Mouse (Mus musculus) heart, embryonic 15.5 days (tissue): Measurements from ENCODE around the gene Serpini1. TPM values are rescaled to one million over a fixed set of nuclear protein-coding genes. Genes with fewer than 3 reads are reported as not detected.

ENCODE experiments used
- ATAC-seq: fragments of 200-750 bp; cut with Nextera tagmentation; replicated peaks from 2 replicates; pipeline ENCODE4 v1.8.0; 2017; ENCODE audit warnings: low read depth, moderate TSS enrichment; ENCODE audit not compliant: insufficient number of reproducible peaks, insufficient read depth, low FRiP score
- H3K27ac ChIP-seq: fragments of 300-500 bp; sonication (generic); 2 replicates; pipeline ENCODE4 v1.5.1; 2015; ENCODE audit warnings: mild to moderate bottlenecking, inconsistent platforms
- H3K27me3 ChIP-seq: fragments of 300-500 bp; sonication (generic); 2 replicates; pipeline ENCODE4 v1.6.1; 2015; ENCODE audit warnings: inconsistent platforms
- H3K36me3 ChIP-seq: fragments of 300-500 bp; sonication (generic); 2 replicates; pipeline ENCODE4 v1.6.1; 2015; ENCODE audit warnings: mild to moderate bottlenecking, inconsistent platforms
- H3K4me1 ChIP-seq: fragments of 300-500 bp; sonication (generic); replicated peaks from 2 replicates; pipeline ENCODE4 v1.6.1; 2015; ENCODE audit warnings: inconsistent platforms
- H3K4me2 ChIP-seq: fragments of 300-500 bp; sonication (generic); 2 replicates; pipeline ENCODE4 v1.6.1; 2015; ENCODE audit warnings: inconsistent platforms, mild to moderate bottlenecking, moderate library complexity
- H3K4me3 ChIP-seq: fragments of 300-500 bp; sonication (generic); 2 replicates; pipeline ENCODE4 v1.5.1; 2015; ENCODE audit warnings: mild to moderate bottlenecking, inconsistent platforms
- H3K9ac ChIP-seq: fragments of 300-500 bp; sonication (generic); 2 replicates; pipeline ENCODE4 v1.6.1; 2015; ENCODE audit warnings: mild to moderate bottlenecking, inconsistent platforms
- H3K9me3 ChIP-seq: fragments of 300-500 bp; sonication (generic); replicated peaks from 2 replicates; pipeline ENCODE4 v1.6.1; 2016; ENCODE audit warnings: inconsistent platforms
- WGBS: fragments of 180-500 bp; shearing (Covaris S2); methylation state at CpG from one replicate; pipeline ENCODE4 v1.1.7; 2015; ENCODE audit warnings: mixed read lengths; 5-methylcytosine and 5-hydroxymethylcytosine counted together
- polyA plus RNA-seq: library from polyadenylated mRNA; unstranded; fragments of >200 nt; fragmentation: Nextera tagmentation; extraction: Ambion mirVana; gene quantifications from 2 replicates; pipeline ENCODE4 v1.2.1, GENCODE M21; 2015

Gene Serpini1
- polyA plus RNA-seq: 2.9 and 4.0 TPM in 2 replicates

DNA sequence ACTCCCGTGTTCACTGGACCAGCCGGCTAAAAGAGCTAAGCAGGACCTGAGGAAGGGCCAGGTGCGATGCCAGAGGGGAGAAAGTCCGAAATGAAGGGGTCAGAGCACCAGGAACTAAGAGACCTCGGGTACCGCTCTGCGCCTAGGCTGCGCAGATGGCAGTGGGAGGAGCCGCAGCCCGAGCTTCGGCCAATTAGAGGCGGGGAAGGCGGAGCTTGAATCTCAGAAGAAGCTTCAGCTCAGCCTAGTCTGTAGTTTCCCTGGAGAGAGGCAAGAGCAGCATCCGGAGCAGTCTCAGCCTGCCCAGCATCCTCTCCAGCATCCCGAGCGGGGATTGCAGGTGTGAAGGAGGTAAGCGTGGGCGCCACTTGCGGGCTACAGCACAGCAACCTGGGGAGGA lies at the start of gene Serpini1:
TSS of gene Serpini1 (plus strand) at position 256 of the 400 bp plus-strand sequence.
- Histone ChIP-seq H3K9me3 (no peaks in the 10 kb centered on the region), H3K4me3 (peak within 1 kb of the TSS; percentile 87), H3K4me2 (peak within 1 kb of the TSS; percentile 70), H3K27me3 (no peaks in the 10 kb centered on the region), H3K9ac (peak within 1 kb of the TSS; percentile 92), H3K4me1 (peaks cover 10% of the 10 kb centered on the region), H3K27ac (peak within 1 kb of the TSS; percentile 82), H3K36me3 (no peaks in the 10 kb centered on the region)
- WGBS: under 1% methylated on average over 19 of the region's 19 CpGs
- peak; percentile 89 for ATAC-seq

DNA sequence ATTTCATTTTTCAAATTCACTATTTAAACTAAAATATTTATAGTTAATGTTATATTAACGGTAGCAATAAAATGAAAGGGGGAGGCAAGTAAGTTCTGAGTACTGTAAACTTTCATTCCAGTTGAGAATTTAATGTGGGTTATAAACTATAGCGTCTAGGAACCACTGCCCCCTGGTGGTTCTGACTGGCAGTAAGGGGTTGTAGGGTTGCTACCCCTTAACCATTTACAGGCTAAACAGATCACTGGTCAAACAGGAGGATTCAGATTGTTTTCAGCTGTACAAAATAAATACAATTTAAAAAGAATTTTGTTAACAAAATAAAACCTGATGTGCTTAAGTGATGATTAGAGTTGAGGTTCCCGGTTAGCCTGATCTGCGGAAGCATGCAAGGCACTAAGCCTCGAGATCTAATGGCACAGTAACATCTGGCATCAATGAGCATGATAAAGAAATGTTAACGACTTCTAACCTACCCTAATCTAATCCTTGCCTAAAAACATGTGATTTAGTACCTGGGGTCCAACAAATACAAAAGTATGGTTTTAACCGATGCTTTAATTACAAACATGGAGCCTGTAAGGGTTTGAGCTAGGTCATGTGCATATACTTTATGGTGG lies 39.6 kb upstream of the Serpini1 start:
- no peak overlapping the region for H3K9ac ChIP-seq
- H3K27ac ChIP-seq: no peak overlapping the region
- peaks cover 29% of the 10 kb centered on the region for H3K36me3 ChIP-seq
- peaks cover 1% of the 10 kb centered on the region; the same call in 1 of the 2 replicates for H3K4me1 ChIP-seq
- H3K27me3 ChIP-seq: no peaks in the 10 kb centered on the region
- H3K4me2 ChIP-seq: no peak overlapping the region
- ATAC-seq: no peak
- WGBS: 75% methylated on average over 7 of the region's 7 CpGs
- no peaks in the 10 kb centered on the region for H3K9me3 ChIP-seq
- H3K4me3 ChIP-seq: no peak overlapping the region

DNA sequence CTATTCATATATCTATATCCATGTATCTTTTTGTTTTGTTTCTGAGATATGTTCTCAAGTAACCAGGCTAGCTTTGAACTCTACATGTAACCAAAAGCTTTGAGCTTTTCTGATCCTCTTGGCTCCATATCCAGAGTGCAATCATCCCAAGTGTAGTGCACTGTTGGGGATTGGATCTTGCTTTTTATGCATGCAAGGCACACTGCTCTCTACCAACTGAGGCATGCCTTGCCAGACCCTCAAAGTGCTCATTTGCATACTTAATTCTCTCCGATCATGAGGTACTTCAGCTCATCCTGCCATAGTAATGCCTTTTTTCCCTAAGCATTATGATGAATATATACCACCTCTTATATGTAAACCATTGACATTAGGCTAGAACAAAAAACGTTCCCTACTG lies 36.0 kb upstream of the Serpini1 start:
- no peaks in the 10 kb centered on the region for H3K27me3 ChIP-seq
- H3K4me3 ChIP-seq: no peak overlapping the region
- ATAC-seq: no peak
- 88% methylated on average over 2 of the region's 2 CpGs for WGBS
- peaks cover 24% of the 10 kb centered on the region for H3K36me3 ChIP-seq
- no peak overlapping the region for H3K9ac ChIP-seq
- H3K9me3 ChIP-seq: no peaks in the 10 kb centered on the region
- peaks cover 4% of the 10 kb centered on the region; the same call in 1 of the 2 replicates for H3K4me1 ChIP-seq
- H3K4me2 ChIP-seq: no peak overlapping the region
- no peak overlapping the region for H3K27ac ChIP-seq

DNA sequence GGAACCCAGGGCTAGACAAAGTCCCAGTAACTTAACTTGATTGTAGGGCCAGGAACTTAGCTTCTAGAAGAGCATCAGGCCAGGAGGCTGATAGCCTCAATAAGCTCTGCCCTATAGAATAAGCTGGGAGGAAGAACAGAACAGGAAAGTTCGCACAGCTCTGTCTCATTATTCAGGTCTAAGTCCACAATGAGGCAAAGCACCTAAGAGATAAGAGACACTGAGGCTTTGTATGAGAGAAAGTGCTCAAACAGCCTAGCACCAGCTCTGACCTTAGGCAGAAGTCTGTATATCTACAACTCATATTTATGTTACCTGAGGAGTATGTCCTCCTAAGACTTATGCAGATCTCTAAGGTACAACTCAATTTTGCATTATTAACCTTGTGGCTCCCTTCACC lies 34.8 kb upstream of the Serpini1 start:
- Histone ChIP-seq H3K27ac (no peak overlapping the region), H3K27me3 (no peaks in the 10 kb centered on the region), H3K4me2 (no peak overlapping the region), H3K9ac (no peak overlapping the region), H3K9me3 (no peaks in the 10 kb centered on the region), H3K36me3 (peaks cover 28% of the 10 kb centered on the region), H3K4me3 (no peak overlapping the region), H3K4me1 (peaks cover 4% of the 10 kb centered on the region; the same call in 1 of the 2 replicates)
- ATAC-seq: no peak
- WGBS: 73% methylated on average over 1 of the region's 1 CpGs

DNA sequence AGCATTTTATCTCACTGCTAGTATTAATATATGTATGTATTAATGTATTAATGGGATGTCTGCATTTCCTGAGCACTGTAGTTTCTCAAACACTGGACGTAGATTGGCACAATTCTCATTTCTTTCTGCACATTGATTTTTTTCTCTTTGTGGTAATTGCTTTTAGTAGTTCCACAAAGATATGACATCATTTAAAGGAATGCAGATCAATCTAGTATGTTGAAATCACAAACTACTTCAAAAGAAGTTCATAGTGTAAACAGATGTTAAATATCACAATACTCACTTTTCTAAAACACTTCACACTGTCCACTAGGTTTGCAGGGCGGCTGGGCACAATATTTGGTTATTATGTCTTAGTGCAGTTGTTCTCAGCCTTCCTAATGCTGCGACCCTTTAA lies 26.3 kb upstream of the Serpini1 start:
- H3K27me3 ChIP-seq: no peaks in the 10 kb centered on the region
- H3K27ac ChIP-seq: no peak overlapping the region
- no peak overlapping the region for H3K4me3 ChIP-seq
- H3K4me2 ChIP-seq: no peak overlapping the region
- H3K4me1 ChIP-seq: no peaks in the 10 kb centered on the region
- no peak for ATAC-seq
- 88% methylated on average over 3 of the region's 3 CpGs for WGBS
- peaks cover 5% of the 10 kb centered on the region for H3K36me3 ChIP-seq
- H3K9me3 ChIP-seq: no peaks in the 10 kb centered on the region
- H3K9ac ChIP-seq: no peak overlapping the region

DNA sequence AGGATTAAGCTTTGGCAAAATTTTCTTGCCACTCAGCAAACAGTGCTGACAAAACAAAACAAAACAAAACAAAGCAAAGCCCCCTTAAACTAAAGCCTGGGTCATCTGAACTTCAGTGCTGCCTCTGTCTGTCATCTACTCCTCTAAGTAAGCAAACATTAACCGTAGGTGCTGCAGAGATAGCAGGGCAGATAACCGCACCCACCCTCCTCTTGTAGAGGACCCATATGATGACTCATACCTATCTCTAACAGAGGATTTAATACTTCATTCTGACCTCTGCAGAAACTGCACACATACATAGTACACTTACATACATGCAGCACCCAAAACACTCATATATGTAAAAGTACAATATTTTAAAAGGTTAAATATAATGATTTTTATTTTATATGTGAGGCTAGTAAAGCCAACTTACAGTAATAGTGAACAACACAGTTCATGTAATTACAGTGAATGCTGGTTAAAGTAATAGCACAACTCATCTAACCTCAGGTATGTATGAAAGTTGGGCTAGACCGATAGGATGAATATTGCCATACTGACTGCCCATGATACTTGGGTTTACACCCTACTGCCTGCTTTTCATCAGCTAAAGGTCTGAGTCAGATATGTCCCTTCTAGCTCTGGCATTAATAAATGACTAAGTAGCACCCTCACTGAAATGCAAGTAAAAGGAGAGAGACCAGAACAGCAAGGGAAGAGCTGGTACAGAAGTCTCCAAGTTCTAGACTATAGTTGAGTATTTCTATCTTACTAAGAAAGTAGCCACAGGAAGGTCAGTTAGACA lies 23.1 kb upstream of the Serpini1 start:
- H3K4me1 ChIP-seq: no peaks in the 10 kb centered on the region
- H3K9me3 ChIP-seq: no peaks in the 10 kb centered on the region
- H3K4me2 ChIP-seq: no peak overlapping the region
- no peaks in the 10 kb centered on the region for H3K27me3 ChIP-seq
- H3K36me3 ChIP-seq: peaks cover 7% of the 10 kb centered on the region
- WGBS: 55% methylated on average over 3 of the region's 3 CpGs
- H3K9ac ChIP-seq: no peak overlapping the region
- no peak overlapping the region for H3K4me3 ChIP-seq
- no peak for ATAC-seq
- no peak overlapping the region for H3K27ac ChIP-seq

DNA sequence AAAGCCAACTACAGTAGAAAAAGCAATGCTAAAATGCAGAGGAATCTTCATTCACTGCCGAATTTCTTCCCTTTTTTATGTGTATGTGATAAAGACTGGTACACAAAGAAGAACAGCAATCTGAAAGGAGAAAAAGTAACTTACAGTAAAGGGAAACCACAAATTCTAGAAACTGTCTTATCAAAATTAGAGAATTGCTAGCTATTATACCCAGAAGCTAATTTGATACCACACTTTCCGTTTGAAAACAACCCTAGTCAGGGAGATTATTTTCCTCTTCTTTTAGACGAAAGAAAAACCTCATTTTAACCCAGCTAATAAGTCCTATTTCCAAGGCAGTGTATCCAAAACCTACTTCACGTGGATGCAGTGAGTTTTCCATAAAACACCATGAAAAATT lies 16.1 kb upstream of the Serpini1 start:
- Histone ChIP-seq H3K4me3 (no peak overlapping the region), H3K4me1 (0 out of 2 replicates have a peak, but pooled peaks cover 5% of the 10 kb centered on the region), H3K27me3 (no peaks in the 10 kb centered on the region), H3K9ac (no peak overlapping the region), H3K36me3 (peaks cover 10% of the 10 kb centered on the region), H3K4me2 (no peak overlapping the region), H3K27ac (no peak overlapping the region), H3K9me3 (no peaks in the 10 kb centered on the region)
- 79% methylated on average over 4 of the region's 4 CpGs for WGBS
- no peak for ATAC-seq

DNA sequence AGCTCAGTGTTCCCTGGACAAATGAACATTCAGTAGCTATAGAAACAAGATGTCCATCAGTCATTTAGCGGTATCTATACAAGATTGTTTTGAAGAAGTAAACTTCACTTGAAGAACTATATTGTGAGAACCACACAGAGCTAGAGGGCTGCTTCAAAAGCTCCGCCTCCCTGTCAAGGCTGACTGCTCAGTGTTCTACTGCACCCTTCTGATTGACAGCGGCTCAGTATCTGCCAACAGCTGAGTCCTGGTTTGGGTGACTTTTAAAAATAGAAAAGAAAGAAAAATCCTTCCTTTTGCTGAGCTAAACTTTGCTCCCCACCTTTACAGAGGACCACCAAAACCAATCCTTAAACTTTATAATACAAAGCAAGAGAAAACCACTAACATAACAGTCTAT lies 14.5 kb upstream of the Serpini1 start:
- WGBS: 47% methylated on average over 3 of the region's 3 CpGs
- no peak overlapping the region for H3K4me3 ChIP-seq
- H3K4me2 ChIP-seq: no peak overlapping the region
- H3K4me1 ChIP-seq: peaks cover 9% of the 10 kb centered on the region; the same call in 1 of the 2 replicates
- no peaks in the 10 kb centered on the region for H3K9me3 ChIP-seq
- no peak overlapping the region for H3K9ac ChIP-seq
- 0 out of 2 replicates have a peak overlapping the region, but pooled peaks have one; percentile 12 for H3K27ac ChIP-seq
- no peaks in the 10 kb centered on the region for H3K27me3 ChIP-seq
- ATAC-seq: peak; percentile 64; the same call in 1 of the 2 replicates
- H3K36me3 ChIP-seq: peaks cover 10% of the 10 kb centered on the region

DNA sequence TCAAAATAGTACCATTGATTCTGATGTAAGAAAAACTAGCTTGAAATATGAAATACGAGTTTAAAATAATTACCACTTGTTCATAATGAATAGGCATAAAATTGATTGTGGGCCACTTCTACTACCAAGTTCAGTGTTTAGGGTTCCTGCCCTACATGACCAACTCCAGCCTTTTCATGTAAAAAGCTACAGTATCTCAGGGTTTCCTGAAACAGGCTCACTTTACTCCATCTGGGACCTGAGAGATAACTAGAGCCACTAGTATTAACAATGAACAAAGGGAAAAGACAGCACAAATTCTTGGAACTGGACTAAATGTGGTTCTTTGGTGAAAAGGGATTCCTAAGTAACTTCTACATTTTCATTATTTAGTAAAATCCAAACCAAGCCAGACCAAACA lies 13.1 kb upstream of the Serpini1 start:
- no peak overlapping the region for H3K9ac ChIP-seq
- H3K27ac ChIP-seq: no peak overlapping the region
- ATAC-seq: no peak
- H3K4me1 ChIP-seq: peaks cover 14% of the 10 kb centered on the region
- H3K4me2 ChIP-seq: no peak overlapping the region
- H3K27me3 ChIP-seq: no peaks in the 10 kb centered on the region
- WGBS: 79% methylated on average over 1 of the region's 1 CpGs
- H3K36me3 ChIP-seq: peaks cover 3% of the 10 kb centered on the region
- H3K4me3 ChIP-seq: no peak overlapping the region
- no peaks in the 10 kb centered on the region for H3K9me3 ChIP-seq

DNA sequence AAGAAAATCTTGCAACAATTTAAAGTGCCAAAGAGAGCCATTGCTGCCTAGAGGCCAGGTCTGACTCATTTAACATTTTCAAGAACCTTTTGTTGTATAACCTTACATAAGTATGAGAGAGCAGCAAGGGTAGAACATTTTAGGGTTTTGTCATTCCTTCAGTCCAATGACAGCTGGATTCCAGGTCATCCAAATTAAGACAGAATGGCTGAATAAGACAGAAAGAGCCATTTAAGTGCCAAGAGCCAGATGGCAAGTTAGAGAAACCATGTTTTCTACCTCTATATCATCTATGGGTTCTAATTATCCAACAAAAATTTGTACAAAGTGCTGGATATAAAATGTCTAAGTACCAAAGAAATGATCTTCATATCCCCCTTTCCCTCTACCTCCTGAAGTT lies 6.1 kb upstream of the Serpini1 start:
- Histone ChIP-seq H3K9me3 (no peaks in the 10 kb centered on the region), H3K27ac (no peak overlapping the region), H3K4me1 (peaks cover 13% of the 10 kb centered on the region), H3K4me3 (no peak overlapping the region), H3K9ac (no peak overlapping the region), H3K27me3 (no peaks in the 10 kb centered on the region), H3K36me3 (no peaks in the 10 kb centered on the region), H3K4me2 (no peak overlapping the region)
- no peak for ATAC-seq

DNA sequence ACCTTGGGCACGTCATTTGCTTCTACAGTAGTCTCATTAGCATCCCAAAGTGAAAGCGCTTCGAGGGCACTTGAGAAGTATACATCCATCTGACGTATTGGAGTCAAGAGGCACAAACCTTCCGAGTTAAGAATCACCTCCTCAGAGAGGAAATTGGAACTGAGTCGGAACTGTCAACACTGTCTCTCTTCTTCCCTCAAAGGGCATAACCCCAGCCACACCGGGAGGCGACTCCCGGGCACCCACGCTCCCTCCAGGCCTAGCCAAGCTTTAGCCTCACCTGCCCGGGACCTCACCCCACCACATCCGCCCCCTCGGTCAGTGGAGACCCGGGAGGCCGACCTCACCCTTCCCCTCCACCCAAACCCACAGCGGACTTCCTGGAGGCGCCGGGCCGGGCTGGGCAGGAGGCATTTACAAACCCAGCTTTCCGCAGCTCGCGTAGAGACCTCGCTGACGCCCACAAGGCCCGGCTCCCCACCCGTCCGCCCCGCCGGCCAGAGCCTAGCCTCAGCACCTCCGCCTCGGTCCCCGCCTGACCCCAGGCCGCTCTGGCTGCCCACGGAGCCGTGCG lies 1.1 kb upstream of the Serpini1 start:
- Histone ChIP-seq H3K27ac (peak overlapping the region; percentile 82), H3K4me3 (peak overlapping the region; percentile 87), H3K9ac (peak overlapping the region; percentile 92), H3K4me1 (peaks cover 10% of the 10 kb centered on the region), H3K9me3 (no peaks in the 10 kb centered on the region), H3K4me2 (peak overlapping the region; percentile 60), H3K27me3 (no peaks in the 10 kb centered on the region), H3K36me3 (no peaks in the 10 kb centered on the region)
- ATAC-seq: peak; percentile 30
- WGBS: under 1% methylated on average over 36 of the region's 36 CpGs
